Mouse (Mus musculus) small intestine, adult 2 months (tissue): ENCODE data around the gene Yeats2.

ENCODE experiments used
- CTCF ChIP-seq: fragments of 200-500 bp; IDR thresholded peaks from 2 replicates; pipeline ENCODE4 v1.5.1; 2012; ENCODE audit warnings: low read depth, mild to moderate bottlenecking, control low read depth, inconsistent platforms, low read length, moderate library complexity, mixed read lengths; ENCODE audit not compliant: insufficient replicate concordance, insufficient read length; ENCODE audit errors: extremely low read depth
- POLR2A ChIP-seq: fragments of 200-500 bp; IDR thresholded peaks from 2 replicates; pipeline ENCODE4 v1.6.1; 2012; ENCODE audit warnings: low read depth, mild to moderate bottlenecking, control low read depth, inconsistent platforms, low read length, moderate library complexity

DNA sequence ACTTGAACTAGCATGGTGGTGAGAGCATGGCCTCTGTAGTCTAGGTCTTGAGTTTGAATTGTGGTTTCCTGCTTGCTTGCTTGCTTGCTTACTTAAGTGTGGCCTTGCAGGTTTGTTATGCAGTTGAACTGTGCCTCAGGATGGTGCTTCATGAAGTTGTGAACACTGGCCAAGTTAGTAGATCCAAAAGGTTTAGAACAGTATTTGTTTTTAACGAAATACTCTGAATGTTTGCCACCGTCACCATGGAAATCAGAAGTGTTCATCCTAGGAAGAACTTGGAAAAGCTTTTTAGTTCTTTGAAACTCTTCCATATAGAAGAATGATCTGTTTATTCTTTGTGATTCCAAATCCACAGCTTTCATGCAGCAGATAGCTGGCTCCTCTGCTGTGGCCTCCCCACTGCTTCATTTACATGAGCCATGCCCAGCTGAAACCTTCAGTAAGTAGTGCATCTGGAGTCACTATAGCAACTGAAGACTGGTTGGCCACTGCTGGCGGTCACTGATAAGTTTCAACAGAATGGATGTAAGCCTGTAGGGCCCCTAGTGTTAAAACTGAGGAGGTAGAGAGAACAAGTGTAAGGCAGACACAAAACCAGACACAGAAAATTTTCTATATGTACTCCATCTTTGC lies 28.7 kb downstream of the Yeats2 start:
- TF ChIP-seq POLR2A (no peak), CTCF (no peak)
